Mouse (Mus musculus) thymus, adult 2 months (tissue): ENCODE data around the gene Midn.

ENCODE experiments used
- CTCF ChIP-seq: fragments of 200-500 bp; IDR thresholded peaks from 2 replicates; pipeline ENCODE4 v1.5.1; 2012; ENCODE audit warnings: mild to moderate bottlenecking, control low read depth, low read length, moderate library complexity, borderline replicate concordance; ENCODE audit not compliant: control insufficient read depth, poor library complexity, insufficient read depth; ENCODE audit errors: extremely low read depth
- POLR2A ChIP-seq: fragments of 200-500 bp; IDR thresholded peaks from 2 replicates; pipeline ENCODE4 v1.6.1; 2012; ENCODE audit warnings: mild to moderate bottlenecking, low read length, control low read depth, moderate library complexity; ENCODE audit not compliant: control insufficient read depth, poor library complexity, insufficient read depth; ENCODE audit errors: extremely low read depth

- TF ChIP-seq CTCF (no peak), POLR2A (no peak)
Measured at GRCm38 (mm10) chr10:80207676-80208075, 59.6 kb downstream of the Midn start.
